Mouse (Mus musculus) R1 (cell line): ENCODE data around the gene Olfr1368.
A peak's percentile ranks its signal among the peaks of the same experiment; 100 is the strongest.
"Not testable (repeated sequence)": the region's sequence is repeated elsewhere in the genome, so short reads cannot be mapped to it uniquely, and the experiment has no call there.

Experiments
- DNase-seq: peaks from one replicate; pipeline ENCODE4 v3.0.0-alpha.2; 2018; ENCODE audit warnings: low read depth, low spot score

The Olfr1368 gene

DNA sequence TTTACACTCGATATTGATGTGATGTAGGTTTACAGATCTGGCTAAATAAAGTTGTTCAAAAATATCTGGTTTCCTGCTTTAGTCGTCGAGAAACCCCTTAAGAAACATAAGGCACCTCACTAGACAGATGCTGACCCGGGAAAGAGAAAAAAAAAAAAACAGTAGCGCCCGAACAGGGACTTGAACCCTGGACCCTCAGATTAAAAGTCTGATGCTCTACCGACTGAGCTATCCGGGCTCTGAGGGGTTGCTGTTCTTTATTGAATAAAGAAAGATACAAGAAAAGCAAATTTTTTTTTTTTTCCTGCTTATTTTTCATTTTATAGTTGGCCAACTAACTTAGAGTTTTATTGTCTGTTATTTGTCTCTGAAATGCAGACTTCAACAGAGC, 22.2 kb upstream of the Olfr1368 start:
- peak; percentile 74 for DNase-seq

DNA sequence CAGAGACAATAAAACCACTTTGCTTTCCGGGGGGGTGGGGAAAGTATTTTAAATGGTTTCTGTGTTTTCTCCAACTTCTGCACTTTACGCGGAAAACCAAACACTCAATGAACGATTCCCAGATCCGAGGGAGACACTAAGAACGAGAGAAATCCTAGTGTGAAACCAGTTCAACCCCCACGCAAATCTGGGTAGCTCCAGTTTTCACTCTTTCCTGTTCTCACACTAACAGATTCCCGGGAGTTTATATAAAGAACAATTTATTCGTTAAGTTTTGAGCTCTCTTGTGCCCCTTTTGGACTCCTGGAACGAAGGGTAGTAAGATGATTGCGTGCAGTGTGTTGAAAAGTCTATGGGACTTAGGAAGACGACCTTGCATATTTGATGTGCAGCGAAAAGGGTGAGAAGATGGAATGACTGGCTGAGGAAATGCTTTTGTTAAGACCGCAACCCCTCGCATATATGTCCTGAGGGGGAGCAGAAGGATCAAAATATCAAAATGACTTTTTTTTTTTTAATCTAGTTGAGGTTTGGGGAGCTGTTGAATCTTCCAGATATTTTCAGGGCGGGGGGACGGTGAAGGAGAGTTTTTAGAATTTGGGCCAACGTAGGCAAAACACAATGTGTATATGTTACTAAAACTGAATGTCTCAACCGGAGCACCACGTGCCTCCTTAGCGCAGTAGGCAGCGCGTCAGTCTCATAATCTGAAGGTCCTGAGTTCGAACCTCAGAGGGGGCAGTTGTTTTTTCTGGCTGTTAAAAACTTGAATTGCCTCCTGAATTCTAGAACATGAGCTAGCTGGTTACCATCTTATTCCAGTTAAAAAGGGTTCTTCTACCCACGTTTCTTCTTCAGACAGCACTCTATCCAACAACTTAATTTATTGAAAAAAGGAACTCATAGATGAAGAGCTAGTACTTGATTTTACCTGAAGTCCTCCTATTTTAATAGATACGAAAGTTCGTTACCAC, 21.6 kb upstream of the Olfr1368 start:
- peak; percentile 86 for DNase-seq

DNA sequence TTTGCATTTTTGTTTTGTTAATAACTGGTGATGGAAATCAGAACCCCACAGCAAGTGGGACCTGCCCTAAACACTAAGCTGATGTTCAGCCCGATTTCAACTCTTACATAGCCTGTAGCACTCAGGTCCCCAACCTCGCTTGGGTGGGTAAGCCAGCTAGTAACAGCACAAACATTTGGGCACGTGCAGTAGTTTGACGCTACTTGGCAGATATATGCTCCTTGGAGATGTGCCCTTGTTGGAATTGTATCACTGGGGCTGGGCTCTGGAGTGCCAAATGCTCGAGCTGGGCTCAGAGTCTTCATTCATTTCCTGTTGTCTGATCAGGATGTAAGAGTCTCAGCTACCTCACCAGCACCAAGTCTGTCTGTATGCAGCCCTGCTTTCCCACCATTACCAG, 16.9 kb upstream of the Olfr1368 start:
- DNase-seq = no peak

DNA sequence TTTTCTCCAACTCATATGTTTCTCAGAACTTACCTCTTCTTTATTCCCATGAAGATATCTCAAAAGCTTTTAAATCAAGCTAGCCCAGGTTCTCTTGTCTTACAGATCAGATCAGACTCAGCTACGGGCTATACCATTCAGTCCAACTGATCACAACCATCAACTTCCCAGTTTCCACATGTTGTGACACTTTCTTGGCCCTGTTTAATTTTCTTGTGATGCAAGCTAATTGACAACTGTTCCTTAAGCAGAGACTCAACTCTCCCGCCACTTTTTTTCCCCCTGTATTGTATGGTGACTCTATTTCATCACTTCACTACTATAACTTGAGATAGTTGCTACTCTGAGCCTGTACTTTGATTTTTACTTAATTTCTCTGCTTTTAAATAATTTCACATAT, 15.9 kb upstream of the Olfr1368 start:
- DNase-seq = no peak

DNA sequence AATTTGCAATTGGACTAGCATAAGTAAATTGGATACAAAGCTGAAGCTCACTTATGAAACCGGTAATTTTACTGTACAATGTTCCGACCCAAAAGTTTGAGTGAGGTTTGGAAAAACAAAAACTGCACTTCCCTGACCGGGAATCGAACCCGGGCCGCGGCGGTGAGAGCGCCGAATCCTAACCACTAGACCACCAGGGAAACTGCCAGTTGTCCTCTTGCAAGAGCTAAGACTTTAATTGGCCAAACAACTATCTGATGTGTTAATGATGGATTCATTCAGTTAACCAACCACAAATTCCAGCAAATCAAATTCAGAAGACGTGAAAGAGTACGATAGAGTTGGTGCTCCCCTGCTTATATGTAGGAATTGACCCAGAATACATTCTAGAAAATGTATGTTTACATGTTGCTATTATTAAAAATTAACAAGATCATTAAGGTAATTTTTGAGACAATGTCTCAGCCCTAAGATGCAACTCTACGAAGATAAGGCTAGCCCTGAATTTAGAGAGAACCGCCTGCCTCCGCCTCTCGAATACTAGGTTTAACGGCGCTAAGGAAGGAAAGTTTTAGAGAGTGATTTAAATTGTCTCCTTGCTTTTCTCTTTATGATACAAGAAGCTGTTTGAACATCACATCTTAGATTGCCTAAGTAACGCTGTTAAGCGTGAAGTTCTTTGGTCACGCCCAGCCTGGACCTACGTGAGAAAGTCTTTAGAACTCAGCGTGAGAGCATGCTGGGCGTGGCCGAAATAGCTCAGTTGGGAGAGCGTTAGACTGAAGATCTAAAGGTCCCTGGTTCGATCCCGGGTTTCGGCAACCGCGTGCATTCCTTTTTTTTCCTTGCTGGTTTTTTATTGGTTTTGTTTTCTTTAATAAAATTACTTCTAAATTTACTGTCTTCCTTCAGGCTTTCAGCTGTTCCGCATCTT, 15.3 kb upstream of the Olfr1368 start:
- peak; percentile 88 for DNase-seq

DNA sequence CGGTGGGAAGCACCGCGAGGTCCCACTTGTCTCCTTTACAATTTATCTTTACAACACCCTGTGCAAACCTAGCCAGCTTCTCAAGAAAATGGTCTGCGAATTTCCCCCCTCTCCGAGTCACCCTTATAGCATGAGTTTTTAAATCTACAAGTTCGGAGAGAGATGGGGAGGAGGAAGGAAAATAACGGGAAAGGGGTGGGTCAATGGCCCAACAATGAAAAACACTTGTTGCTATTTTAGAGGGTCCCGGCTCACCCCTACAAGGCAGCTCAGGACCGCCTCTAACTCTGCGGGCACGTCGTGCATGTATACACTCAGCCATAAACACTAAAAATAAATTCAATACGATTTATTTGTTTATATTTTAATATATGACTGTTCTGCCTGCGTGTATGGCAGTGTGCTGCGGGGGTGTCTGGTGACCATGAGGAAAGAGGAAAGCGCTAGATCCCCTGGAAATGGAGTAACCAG, 14.4 kb upstream of the Olfr1368 start:
- no peak for DNase-seq

DNA sequence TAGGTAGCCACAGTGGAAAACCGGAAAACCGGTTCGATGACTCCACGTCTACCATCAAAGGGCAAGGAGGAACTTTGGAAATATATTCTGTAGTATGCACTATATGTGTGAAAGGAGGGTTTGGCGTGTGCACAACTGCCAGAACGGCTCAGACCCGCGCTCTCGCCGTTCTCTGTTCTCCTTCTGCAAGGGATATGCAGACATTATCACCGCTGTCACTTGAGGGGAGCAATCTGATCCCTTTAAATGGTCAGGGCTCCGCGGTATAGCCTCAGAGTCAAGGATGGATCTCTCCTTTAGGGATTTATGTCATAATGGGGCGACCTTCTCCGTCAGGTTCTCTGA, 13.8 kb upstream of the Olfr1368 start:
- DNase-seq = no peak

DNA sequence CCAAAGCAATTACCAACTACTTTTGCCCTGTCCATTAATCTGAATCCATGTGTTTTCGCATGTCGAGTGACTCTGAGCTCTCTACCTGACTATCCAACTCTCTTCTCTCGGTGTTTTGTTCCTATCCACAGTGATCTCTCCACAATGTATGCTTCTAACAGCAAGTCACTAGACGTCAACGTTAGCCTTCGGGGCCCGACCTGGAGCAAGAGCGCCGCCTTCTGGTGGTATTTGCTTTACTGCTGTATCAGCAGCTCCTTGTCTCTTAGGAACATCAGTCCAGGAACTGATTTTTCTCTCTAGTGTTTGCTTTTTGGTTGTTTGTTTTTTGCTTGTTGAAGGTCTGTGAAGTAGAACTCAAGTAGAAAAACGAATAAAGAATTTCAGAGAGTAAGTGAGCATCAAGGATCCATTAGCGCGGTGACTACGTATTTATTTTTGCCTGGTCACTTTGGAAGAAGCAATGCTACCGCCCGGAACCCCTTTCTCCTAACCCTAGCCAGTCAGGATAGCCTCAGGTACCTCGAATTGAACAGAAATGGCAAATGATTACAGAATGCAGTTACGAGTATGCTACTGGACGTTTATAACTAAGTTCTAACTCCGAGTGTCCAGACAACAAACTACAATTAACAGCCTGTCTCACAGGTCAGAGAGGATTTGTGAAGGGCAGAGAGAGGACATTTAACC, 13.3 kb upstream of the Olfr1368 start:
- DNase-seq = peak; percentile 92

DNA sequence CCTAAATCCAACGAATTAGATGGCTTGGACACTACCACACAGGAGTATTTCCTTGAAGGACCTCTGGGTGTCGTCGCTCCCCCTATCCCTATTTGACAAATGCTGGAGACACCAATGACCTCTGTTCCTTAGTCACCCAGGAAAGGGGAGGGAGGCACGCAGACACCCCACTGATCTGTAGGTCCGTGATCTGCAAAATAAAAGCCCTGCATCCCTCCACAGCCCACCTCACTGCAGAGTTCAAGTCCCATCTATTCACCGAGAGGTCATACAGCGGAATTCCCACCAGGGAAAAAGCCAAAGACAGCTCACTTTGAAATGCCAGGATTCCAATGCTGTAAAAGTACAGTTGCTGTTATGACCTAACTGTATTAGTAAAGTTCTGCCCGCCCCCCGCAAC, 12.4 kb upstream of the Olfr1368 start:
- DNase-seq = peak; percentile 66

DNA sequence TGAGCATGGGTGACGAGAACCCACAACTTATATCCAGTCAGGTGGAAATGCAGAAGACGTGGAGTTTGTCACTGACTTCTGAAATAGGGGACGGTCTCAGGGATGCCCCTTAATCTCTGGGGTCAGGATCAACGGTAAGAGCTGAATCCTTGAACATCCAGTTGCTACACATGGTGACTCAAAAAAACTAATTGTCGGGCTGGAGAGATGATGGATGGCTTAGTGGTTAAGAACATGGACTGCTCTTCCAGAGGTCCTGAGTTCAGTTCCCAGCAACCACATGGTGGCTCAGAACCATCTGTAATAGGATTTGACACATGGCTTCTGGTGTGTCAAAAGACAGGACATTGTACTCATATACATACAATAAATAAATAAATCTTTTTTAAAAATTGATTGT, 10.2 kb upstream of the Olfr1368 start:
- no peak for DNase-seq

DNA sequence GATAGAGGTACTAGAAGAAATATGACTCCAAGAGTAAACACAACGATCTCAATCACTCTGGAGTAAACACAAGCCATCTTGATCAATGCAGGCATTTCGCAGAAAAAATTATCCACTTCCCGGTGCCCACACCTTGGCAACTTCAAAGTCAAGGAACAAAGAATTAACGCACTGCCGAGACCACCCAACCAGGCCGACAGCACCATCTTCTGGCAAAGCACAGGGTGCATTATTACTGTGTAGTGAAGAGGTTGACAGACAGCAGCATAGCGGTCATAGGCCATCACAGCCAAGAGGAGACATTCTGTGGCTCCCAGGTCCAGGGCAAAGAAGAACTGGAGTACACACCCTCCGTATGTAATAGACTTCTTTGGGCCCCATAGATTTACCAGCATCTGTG, 3.2 kb downstream of the Olfr1368 start:
- peak; percentile 30 for DNase-seq

DNA sequence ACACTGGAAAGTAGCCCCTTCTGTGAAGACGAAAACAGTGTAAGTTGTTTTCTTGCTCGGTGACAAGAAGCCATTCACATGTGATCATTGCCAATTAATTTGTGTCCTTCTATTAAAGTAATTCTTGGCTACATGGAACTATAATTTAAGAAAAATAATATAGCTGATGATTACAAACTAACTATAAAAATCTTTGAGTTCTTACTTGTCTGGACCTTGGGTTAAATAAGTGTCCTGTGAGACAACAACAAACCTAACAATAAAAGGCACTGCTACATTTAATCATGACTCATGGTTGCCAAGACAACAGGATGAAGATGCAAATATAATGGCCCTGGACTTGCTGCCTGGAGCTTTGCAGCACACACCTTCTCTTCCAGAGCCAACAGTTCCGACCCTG, 16.3 kb downstream of the Olfr1368 start, which contains the start of gene Olfr263:
Olfr263 (plus strand) TSS at position 301 of the 400 bp plus-strand sequence.
- DNase-seq = not testable (repeated sequence)

DNA sequence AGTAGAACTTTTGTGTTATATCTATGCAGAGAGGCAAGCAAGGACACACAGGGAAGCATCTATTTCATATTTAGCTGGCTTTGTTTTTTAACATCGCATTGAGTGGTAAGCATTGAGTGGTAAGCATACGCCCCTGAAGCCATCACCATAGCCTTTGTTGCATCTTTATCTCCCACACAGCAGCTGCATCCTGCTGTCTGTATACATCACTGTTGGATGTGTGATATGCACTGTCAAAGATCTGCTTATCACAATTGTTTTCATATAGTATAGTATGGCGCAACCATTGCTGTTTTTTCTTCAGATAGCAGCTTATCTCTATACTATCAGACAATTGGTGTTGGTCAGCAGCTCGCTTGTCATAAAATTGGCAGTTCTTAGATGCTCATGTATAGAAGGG, 31.5 kb downstream of the Olfr1368 start:
- no peak for DNase-seq

DNA sequence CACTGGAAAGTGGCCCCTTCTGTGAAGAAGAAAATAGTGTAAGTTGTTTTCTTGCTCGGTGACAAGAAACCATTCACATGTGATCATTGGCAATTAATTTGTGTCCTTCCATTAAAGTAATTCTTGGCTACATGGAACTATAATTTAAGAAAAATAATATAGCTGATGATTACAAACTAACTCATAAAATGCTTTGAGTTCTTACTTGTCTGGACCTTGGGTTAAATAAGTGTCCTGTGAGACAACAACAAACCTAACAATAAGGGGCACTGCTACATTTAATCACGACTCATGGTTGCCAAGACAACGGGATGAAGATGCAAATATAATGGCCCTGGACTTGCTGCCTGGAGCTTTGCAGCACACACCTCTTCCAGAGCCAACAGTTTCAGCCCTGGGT, 34.5 kb downstream of the Olfr1368 start, which contains the start of gene Olfr1369-ps1:
Olfr1369-ps1 (plus strand) TSS at position 301 of the 400 bp plus-strand sequence.
- DNase-seq = not testable (repeated sequence)

DNA sequence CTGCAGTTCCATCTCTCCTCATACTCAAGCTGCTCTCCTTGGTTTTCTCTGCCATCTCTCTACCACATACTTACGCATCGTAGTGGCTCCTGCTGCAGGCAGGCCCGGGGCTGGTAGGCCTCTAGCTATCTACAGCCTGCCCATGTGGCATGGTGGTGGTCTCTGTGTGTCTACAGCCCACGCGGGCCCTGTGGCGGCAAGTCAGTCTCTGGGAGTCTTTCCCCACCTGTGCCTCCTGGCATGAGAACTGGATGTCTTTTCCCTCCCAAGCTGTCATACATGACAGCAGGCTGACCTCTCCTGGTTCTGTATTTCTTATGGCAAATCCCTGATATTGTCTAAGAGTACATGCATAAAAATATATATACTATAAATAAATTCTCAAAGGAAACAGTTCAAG, 35.2 kb downstream of the Olfr1368 start:
- no peak for DNase-seq

DNA sequence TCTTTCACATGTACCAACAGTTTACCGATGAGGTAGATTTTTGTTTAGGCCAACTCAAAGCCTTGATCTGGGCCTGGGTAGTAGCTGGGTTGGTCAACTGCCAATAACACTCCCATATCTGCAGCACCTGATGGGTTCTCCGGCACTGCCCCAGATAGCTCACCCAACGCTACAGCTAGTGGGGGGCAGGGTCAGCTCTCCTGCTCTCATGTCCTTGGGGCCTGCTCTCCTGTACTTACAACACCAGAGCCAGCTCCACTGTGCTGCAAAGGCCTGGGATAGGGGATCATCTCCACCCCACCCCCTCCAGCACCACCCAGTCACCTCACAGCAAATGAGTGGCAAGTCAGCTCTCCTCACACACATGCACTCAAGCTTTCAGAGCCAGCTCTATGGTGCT, 35.9 kb downstream of the Olfr1368 start:
- no peak for DNase-seq
